Comparison of ENCODE assay signal across 7 mouse cellular contexts in the genomic region with DNA sequence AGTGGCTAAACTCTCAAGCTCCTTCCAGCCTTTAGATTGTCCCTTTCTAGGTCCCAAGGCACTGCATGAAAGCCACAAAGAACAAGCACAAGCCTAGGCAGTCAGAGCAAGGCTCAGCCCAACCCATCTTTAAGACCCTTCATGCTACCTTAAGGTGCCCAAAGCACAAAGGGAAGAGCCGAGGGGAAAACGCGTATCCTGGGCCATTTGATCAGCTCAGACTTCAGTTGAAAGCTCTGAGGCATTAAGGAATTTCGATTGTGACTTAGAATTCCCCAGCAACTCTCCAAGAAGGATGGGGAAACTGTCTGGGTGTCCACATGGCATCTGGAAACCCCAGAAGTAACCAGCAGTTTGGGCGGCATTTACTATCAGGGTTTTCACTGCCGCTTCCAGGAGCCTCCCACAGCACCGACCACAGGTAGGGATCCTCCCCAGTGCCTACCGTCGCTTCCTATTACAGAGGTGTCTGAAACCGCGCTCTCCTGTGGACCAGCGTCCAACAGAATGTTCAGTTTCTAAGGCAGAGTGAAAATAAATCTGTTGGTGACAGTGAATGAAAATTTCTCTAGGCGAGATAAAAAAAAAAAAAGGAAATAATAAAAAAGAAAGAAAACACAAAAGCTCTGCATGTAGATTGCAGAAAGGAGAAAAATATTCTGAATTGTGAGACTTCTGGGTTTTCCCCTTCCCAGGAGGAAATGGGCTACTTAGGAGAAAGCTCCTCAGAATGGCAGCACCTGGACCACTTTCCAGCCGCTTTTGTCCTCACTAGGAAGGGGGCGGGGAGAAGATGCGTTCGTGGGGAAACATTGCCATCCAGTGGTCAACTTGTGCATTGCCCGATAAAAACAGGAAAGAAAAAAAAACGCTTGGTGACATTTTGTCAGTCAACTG.
A peak's percentile ranks its signal among the peaks of the same experiment; 100 is the strongest.
DNase-seq lines count a peak whose midpoint lies in the region; ATAC-seq and TF ChIP-seq lines count a peak whose summit lies in the region.

No protein-coding gene starts in this region.

- WGBS in hindbrain, postnatal 0 days = 6% methylated on average over 19 of the region's 19 CpGs
- WGBS in midbrain, embryonic 11.5 days = 5% methylated on average over 19 of the region's 19 CpGs
- WGBS in stomach, embryonic 15.5 days = 7% methylated on average over 19 of the region's 19 CpGs

- no peaks in the 10 kb centered on the region for H3K27me3 ChIP-seq in hindbrain, postnatal 0 days (ENCODE audit: insufficient read depth, low read length)
- no peaks in the 10 kb centered on the region for H3K27me3 ChIP-seq in midbrain, embryonic 11.5 days (ENCODE audit: control insufficient read depth, insufficient read depth, low read length)
- no peaks in the 10 kb centered on the region for H3K27me3 ChIP-seq in stomach, embryonic 15.5 days (replicated peaks)

- peak; percentile 90 for TF ChIP-seq CTCF in hindbrain, postnatal 0 days (IDR thresholded peaks at IDR 0.05; ENCODE audit: low read depth)
- TF ChIP-seq CTCF in left cerebral cortex, adult 2 months (IDR thresholded peaks at IDR 0.05) = peak; percentile 79

- H3K27ac ChIP-seq in hindbrain, postnatal 0 days = peak overlapping the region; percentile 67
- no peak overlapping the region for H3K27ac ChIP-seq in left cerebral cortex, adult 2 months
- peak overlapping the region; percentile 65 for H3K27ac ChIP-seq in midbrain, embryonic 11.5 days (ENCODE audit: low read depth, low read length)
- no peak overlapping the region for H3K27ac ChIP-seq in stomach, embryonic 15.5 days

- H3K4me1 ChIP-seq in hindbrain, postnatal 0 days (ENCODE audit: insufficient read depth, low read length) = no peaks in the 10 kb centered on the region; the same call in 1 of the 2 replicates
- H3K4me1 ChIP-seq in midbrain, embryonic 11.5 days (ENCODE audit: control insufficient read depth, insufficient read depth, low read length) = peaks cover 5% of the 10 kb centered on the region; the same call in 1 of the 2 replicates
- H3K4me1 ChIP-seq in stomach, embryonic 15.5 days = no peaks in the 10 kb centered on the region

- peak overlapping the region; percentile 37 for H3K4me3 ChIP-seq in hindbrain, postnatal 0 days (ENCODE audit: low read length)
- peak overlapping the region; percentile 31 for H3K4me3 ChIP-seq in left cerebral cortex, adult 2 months
- H3K4me3 ChIP-seq in midbrain, embryonic 11.5 days (ENCODE audit: low read depth, low read length) = peak overlapping the region; percentile 22
- H3K4me3 ChIP-seq in stomach, embryonic 15.5 days (replicated peaks) = peak overlapping the region; percentile 28

- peak overlapping the region; percentile 65 for H3K4me2 ChIP-seq in hindbrain, postnatal 0 days (ENCODE audit: low read depth, low read length)
- H3K4me2 ChIP-seq in midbrain, embryonic 11.5 days = peak overlapping the region; percentile 49
- H3K4me2 ChIP-seq in stomach, embryonic 15.5 days = peak overlapping the region; percentile 56

- ATAC-seq in hindbrain, postnatal 0 days = peak; percentile 86
- peak; percentile 72; the same call in 1 of the 2 replicates for ATAC-seq in midbrain, embryonic 11.5 days (ENCODE audit: low FRiP score)
- no peak for ATAC-seq in stomach, embryonic 15.5 days (ENCODE audit: insufficient read depth, low FRiP score, low read depth)

- DNase-seq in adrenal gland, adult 18-20 months (ENCODE audit: low spot score in 2 of 2) = peak; percentile 36 to 46
- DNase-seq in cerebellum, postnatal 10 days = peak; percentile 86 to 90
- peak; percentile 30 to 70 for DNase-seq in frontal cortex, postnatal 14 days (ENCODE audit: low spot score in 2 of 2)
- DNase-seq in hindbrain, postnatal 0 days (ENCODE audit: low spot score) = peak; percentile 92
- DNase-seq in left cerebral cortex, adult 2 months (ENCODE audit: extremely low spot score in 1 of 2, low spot score in 2 of 2) = peak; percentile 63 to 77
- peak; percentile 98 for DNase-seq in midbrain, embryonic 11.5 days (ENCODE audit: low spot score, missing footprints)

- H3K36me3 ChIP-seq in hindbrain, postnatal 0 days (ENCODE audit: insufficient read depth, low read length) = no peaks in the 10 kb centered on the region
- no peaks in the 10 kb centered on the region for H3K36me3 ChIP-seq in midbrain, embryonic 11.5 days (ENCODE audit: control insufficient read depth, insufficient read depth, low read length)
- H3K36me3 ChIP-seq in stomach, embryonic 15.5 days = no peaks in the 10 kb centered on the region

- peak overlapping the region; percentile 54 for H3K9ac ChIP-seq in hindbrain, postnatal 0 days (replicated peaks; ENCODE audit: low read length)
- peak overlapping the region; percentile 66 for H3K9ac ChIP-seq in midbrain, embryonic 11.5 days (ENCODE audit: low read length)
- no peak overlapping the region for H3K9ac ChIP-seq in stomach, embryonic 15.5 days

- H3K9me3 ChIP-seq in hindbrain, postnatal 0 days (ENCODE audit: low read length) = no peaks in the 10 kb centered on the region
- no peaks in the 10 kb centered on the region; the same call in 1 of the 2 replicates for H3K9me3 ChIP-seq in midbrain, embryonic 11.5 days (ENCODE audit: control insufficient read depth, low read length)
- H3K9me3 ChIP-seq in stomach, embryonic 15.5 days = no peaks in the 10 kb centered on the region

- intact Hi-C loops in left cerebral cortex, adult 2 months (cut with DNase I) = loop anchor here (1.0 to 5.0 kb wide), 4 partner anchors 180 to 1899 kb away; no protein-coding TSS in a partner anchor

Comparison
In these comparisons a context has a peak if more than half of its experiments do, and no peak if none do; other contexts are left out.
1. DNase-seq: peak in every context shown above with its lines; median percentile 98 in midbrain, embryonic 11.5 days; 92 in hindbrain, postnatal 0 days; 88 in cerebellum, postnatal 10 days; 70 in left cerebral cortex, adult 2 months; 50 in frontal cortex, postnatal 14 days; 41 in adrenal gland, adult 18-20 months.
2. H3K27ac ChIP-seq: peak in hindbrain, postnatal 0 days (single experiment) and midbrain, embryonic 11.5 days (single experiment); none in left cerebral cortex, adult 2 months (single experiment) and stomach, embryonic 15.5 days (single experiment).
3. Peak in every context shown above with its lines, with median percentiles within 50 percentile points of each other: H3K4me2 ChIP-seq and H3K4me3 ChIP-seq.